Mouse (Mus musculus): ENCODE data around the gene Vdr.
"Not testable (repeated sequence)": the region's sequence is repeated elsewhere in the genome, so short reads cannot be mapped to it uniquely, and the experiment has no call there.

The Vdr gene

DNA sequence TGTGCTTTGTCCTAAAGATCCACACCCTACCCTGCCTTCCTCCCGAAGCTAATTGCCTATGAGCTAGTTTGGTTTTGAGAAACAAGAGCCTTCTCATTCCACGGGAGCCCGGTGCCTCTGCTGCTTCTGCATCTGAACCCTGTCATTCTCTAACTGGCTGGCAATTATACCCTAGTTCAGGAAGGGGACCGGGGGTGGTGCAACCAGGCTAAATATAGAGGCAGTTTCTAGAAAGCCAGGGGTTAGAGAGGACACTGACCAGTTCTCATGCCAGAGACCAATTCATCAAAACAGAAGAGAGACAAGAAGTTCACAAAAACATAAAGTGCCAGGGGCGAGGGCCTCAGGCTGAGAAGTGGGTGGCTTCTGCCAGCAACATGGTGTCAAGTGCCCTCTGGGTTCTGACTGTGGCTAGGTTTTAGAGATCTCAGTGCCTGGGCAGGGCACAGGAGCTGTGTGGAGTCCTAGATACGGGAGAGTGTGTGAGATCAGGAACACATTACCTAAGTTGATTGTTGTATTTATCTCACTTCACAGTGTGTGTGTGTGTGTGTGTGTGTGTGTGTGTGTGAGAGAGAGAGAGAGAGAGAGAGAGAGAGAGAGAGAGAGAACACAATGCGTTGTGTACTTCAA, 31.6 kb downstream of the Vdr start:
- no peak for DNase-seq

DNA sequence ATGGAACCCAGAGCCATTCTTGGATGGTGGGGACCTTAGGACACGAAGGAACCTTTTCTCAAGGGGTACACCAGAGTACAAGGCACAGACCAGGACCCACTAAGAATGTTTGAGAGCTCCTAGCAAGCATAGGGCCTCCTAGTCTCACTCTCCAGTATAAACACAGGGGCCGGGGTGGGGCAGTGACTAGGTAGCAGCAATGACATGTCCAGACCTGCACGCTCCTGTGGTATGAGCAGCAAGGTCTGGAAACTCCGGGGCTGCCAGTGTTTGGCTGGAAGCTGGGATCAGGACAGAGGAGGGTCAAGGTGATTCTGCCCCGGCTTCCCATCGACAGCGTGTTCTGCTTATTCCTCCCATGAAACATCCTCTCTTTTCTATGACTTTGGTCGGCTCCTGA, 34.6 kb downstream of the Vdr start:
- peak in 1 of 2 experiments; percentile 29 for DNase-seq

DNA sequence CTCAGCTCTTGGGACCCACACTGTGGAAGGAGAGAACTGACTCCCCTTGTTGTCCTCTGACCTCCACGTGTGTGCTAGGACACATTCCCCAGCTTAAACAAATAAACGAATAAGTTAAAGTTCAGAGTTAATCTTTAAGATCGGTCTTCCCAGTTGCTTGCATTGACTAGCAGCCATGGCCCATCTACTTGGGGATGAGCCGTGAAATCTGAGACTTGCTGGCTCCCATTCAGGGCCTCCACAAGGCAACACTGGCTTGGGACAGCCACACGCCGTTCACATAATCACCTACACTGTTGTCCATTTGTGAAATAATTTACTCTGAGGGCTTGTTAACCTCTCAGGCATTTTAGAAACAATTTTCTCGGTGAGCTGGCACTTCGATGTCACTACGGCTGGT, 36.7 kb downstream of the Vdr start:
- DNase-seq = no peak

DNA sequence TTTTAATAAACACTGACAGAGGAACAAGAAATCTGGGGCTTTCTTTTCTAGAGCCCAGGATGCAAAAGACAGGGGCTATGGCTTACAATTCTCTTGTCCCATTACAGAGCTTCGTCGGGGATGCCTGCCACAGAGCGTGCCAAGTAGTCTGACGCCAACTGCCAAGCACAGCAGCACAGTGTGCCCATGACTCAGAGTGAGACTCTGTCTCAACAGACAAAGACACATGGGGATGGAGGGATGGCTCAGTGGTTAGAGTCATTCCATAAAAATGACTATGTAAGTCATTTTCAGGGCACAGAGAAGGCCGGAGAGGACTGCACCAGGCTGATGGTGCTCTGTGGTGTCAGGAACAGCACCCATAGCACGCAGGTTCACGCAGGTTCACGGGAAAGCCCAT, 38.3 kb downstream of the Vdr start:
- no peak for DNase-seq

DNA sequence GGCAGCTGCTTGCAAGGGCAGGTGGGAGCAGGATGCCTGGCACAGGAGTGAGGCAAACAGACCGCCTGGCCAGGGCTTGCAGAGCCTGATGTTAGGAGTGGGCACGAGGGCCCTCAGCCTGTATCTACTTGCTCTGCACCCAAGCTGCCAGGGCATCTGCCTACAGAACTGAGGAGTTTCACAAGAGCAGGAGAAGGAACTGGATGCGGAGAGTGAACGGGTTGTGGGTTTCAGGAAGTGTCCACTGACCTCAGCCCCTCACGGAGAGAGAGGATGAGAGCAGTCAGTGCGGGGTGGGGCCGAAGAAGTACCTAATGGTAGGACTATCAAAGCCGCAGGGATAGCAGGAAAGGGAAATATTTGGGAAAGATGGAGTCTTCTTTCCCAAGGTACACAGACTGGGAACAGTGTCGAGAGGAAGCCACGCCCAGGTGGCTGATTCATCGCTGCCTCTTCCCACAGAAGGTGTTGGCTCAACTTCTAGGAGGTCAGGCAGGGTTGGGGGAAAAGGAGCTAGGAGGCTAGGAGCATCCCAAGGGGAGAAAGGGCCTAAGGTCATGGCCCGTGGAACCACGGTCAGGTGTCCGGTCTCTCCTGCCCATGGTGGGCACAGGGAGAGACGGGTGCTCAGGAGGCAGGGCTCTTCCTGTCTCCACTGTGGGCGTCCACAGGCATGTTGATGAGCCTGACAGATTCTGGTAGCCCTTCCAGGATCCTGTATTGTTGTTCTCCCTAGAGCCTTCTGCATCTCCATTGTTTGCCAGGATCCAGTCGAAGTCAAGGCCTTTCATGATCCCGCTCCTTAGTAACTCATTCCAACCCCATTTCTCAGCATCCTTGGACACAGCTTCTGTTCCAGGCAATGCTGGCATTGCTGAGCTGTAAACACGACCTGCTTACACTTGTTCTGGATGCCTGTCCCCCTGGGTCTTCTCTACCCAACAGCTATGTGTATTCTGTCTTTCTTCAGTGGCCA, 39.1 kb downstream of the Vdr start:
- no peak for DNase-seq

GRCm38 (mm10) chr15:97870116-97870515, 40.3 kb downstream of the Vdr start:
- not testable (repeated sequence) for DNase-seq

DNA sequence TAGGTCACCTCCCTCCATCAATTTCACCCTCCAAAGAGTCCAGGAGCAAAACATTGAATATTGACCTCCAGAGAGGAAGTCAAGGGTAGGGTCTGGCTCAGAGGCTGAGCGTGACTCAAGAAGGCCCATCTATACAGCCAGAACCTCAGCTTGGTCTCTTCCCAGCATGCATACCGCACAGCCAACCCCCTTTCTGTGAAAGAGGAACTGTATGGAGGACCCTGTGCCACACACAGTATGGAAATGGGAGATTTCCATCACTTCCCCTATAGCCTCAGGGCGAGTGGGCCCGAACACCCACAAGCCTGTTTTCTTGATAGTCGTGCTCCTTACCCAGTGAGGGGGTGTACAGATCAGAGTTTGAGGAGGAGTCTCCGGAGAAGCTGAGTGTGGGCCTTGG, 41.4 kb downstream of the Vdr start:
- no peak for DNase-seq

DNA sequence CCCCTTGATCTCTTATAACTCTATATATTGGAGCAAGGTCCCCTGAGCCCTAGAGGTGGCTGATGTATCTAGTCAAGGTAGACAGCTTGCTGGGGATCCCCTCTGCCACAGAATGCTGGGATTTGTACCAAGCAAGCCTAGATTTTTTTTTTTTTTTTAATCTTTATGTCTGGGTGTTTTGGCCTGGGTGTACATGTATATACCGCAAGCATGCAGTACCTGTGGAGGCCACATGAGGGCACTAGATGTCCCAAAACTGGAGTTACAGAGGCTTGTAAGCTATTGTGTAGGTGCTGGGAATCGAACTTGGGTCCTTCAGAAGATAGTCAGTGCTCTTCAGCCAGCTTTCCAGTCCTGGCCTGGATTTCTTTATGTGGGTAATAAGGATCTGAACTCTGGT, 44.4 kb downstream of the Vdr start:
- no peak for DNase-seq

DNA sequence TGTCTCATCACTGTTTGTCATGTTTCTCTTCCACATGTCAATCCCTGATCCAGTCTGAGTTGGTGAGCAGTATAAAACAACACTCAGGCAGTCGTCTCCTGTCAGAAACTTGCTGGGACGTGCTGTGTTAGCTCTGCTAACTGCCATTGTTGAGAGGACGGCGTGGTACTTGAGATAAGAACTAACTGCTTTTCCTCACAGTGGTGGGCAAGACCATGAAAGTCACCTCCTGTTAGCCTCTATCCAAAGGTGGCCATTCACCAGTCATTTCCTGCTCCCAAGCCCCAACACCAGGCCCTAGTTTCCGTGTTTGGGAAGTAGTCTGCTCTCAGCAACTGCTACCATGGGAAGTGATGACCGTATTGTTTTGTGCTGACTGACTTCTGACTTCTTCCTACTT, 45.3 kb downstream of the Vdr start:
- no peak for DNase-seq

GRCm38 (mm10) chr15:97864361-97865045, 45.9 kb downstream of the Vdr start:
- no peak for DNase-seq

DNA sequence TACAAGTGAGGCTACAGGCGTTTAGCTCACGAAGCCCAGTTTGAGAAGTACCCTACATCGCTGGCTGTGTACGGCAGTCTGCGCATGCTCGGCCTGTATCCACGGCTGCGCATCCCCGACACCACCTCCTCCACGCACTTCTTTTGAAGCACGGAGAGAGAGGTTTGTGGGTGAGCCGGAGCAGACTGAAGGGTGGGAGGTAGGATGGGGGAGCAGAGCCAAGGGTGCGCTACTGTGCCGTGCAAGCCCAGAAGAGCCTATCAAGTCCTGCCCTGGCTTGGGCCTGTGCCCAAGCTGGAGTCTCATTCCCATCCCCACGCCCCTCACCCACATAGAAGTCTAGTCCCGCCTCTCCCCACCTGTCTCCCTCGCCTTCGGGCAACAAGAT, 46.9 kb downstream of the Vdr start:
- DNase-seq = no peak

GRCm38 (mm10) chr15:97862881-97863493, 47.4 kb downstream of the Vdr start:
- no peak for DNase-seq

DNA sequence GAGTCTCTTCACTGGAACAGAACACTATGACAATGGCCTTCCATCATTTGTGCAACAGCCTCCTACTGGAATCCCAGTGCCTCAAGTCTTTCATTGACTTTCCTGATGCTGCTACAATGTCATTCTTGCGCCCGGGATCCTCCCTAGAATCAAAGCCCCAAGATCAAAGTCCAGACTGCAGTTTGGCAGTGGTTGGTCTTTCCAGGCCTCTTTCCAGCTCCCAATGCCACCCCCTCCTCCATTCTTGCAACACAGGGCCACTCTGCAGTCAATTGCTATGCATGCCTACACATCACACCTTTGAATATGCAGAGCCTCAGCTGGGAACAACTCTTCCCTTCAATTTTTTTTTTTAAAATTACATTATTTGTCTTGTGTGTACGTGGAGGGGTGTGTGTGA, 50.1 kb downstream of the Vdr start:
- no peak for DNase-seq

DNA sequence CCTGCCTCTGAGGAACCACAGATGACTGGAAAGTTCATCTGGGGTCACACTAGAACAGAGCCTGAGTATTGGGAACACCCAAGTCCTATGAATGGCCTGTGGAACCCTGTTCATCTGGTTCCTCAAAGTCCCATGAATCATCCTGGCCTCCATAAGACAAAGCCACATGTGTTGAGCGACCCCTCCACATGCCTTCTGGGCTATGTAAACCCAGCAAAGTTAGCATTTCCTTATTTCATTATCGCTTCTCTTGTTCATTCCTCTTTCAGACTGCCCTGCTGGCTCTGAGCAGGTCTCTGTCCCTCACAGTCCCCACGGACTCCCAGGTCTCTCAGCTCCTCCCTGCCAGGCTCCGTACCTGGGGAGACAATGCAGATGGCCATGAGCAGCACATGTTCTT, 52.0 kb downstream of the Vdr start:
- DNase-seq = no peak

GRCm38 (mm10) chr15:97854551-97854950, 55.9 kb downstream of the Vdr start:
- no peak for DNase-seq

- DNase-seq = no peak
These were observed 56.4 kb downstream of the Vdr start for GRCm38 (mm10) chr15:97854059-97854458.

- DNase-seq = no peak
These were observed 58.1 kb downstream of the Vdr start for GRCm38 (mm10) chr15:97852291-97852690.

- no peak for DNase-seq
These were observed 59.4 kb downstream of the Vdr start for GRCm38 (mm10) chr15:97851011-97851410.

DNA sequence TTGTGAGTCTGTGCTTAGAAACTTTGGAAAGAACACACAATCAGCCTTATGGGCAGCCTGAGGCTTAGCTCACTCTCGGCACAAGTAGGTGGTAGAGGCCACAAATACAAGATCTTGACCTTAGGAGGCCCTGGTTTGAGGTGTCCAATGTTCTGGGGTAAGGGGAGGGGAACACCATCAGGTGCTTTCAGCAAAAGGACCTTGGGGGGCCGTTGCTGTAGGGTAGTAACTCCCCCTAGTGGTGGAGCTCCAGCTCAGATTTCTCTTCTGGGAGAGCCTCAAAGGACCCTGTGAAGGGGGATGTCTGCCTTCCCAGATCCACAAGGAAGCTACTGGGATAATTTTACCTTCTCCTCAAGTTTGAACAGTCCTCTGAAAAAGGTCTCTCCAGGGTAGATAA, 60.0 kb downstream of the Vdr start:
- DNase-seq = peak; percentile 29 to 48

DNA sequence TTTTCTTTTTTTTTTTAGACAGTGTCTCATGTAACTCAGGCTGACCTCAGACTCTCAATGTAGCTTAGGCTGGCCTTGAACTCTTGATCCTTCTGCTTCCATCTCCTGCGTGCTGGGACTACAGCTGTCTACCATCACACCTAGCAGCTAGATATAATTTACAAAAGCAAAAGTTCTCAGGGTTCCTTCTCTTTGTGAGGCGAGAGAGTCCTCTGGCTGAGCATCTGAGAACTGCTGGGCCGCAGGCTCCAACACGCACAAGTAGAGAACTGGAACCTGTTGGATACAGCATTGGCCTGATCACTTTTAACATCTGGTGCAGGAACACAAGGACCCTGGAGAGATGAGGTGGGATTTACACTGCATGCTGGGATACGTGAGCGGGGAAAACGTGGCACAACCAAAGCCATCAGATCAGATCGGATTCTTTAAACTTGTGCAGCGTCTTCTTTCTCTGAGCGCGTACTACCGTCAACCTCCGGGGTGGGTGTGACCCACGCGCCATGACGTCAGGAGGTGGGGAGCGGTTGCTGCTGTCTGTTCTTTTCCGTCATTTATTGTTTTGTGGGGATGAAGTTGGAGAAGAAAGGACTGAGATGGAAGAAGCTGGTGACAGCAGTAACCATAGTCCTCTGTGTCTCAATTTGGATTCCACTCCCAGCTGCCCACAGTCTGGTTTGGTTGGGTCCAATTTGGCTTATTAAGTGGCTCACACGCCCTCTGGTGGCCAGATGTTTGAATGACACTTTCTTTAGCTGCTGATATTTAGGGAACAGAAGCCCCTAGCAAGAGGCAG, 61.1 kb downstream of the Vdr start:
- DNase-seq = peak; percentile 87 to 91

DNA sequence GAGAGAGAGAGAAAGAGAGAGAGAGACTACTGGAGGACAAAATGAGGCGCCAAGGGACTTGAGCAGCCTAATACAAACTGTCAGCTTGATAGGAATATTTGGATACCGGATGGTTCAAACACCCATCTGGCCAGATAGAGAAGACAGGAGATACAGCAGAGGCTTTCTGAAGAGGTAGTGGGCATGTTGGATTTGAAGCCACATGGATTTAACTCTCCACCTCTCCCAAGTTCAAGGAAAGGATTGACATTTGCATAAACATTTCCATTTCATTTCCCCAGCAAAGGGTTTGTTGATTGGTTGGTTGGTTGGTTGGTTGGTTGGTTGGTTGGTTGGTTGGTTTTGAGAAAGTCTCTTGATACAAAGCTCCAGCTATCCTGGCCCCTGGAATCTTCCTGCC, 62.6 kb downstream of the Vdr start:
- no peak for DNase-seq

DNA sequence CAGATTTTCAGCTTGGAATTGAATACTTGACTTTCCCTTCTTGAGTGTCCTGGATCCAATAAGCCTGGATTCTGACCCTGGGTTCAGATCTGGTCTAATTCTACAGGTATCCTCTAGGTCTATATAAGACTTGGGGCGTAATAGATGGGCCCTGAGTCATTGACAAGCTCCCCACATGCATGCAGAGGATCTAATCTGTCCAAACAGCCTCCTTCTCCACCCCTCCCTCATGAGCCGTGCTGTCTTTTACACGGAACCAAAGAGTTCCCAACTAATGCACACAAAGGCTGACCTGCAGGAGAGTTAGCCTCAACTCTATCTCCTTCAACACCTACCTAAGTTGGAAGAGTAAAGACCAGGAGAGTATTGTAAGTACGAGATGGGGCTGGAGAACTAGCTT, 63.1 kb downstream of the Vdr start:
- DNase-seq = no peak

Measured in lung, adult 18-20 months (tissue).